Mouse (Mus musculus): ENCODE measurements around the gene Usp35. TPM values are rescaled to one million over a fixed set of nuclear protein-coding genes. Genes with fewer than 3 reads are reported as not detected.

Usp35 gene
- polyA plus RNA-seq, 1 experiment from 2014 or later = 0.14 TPM

DNA sequence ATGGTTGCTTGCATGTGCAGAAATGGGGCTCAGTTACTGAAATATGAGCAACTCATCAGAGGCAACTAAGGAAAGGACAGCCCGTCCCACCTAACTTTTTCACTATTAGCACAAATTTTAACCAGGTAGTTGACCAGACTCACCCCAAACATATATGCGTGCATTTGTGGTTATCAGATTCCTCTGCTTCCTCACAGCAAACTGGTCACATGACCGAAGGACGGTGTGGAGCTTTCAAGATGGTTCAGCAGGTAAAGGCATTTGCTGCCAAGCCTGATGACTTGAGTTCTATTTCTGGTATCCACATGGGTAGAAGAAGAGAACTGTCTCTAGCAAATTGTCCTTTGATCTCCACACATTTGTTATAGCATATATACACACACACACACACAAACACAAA, 26.5 kb upstream of the Usp35 start:
- no peaks in the 10 kb centered on the region for H3K9me3 ChIP-seq (replicated peaks; ENCODE audit: control insufficient read depth, low read length)
- no peak overlapping the region for H3K4me2 ChIP-seq (ENCODE audit: low read depth, low read length)
- H3K9ac ChIP-seq (ENCODE audit: low read depth, low read length) = no peak overlapping the region
- H3K4me1 ChIP-seq (ENCODE audit: control insufficient read depth, low read depth, low read length) = peaks cover 4% of the 10 kb centered on the region; the same call in 1 of the 2 replicates
- H3K27ac ChIP-seq (ENCODE audit: low read length) = no peak overlapping the region
- no peak for ATAC-seq (ENCODE audit: low read depth)
- H3K36me3 ChIP-seq (ENCODE audit: control insufficient read depth, insufficient read depth) = no peaks in the 10 kb centered on the region
- WGBS (ENCODE audit: insufficient replicate concordance) = 42% methylated on average over 4 of the region's 4 CpGs
- no peak overlapping the region for H3K4me3 ChIP-seq (ENCODE audit: low read depth, low read length)
- no peaks in the 10 kb centered on the region for H3K27me3 ChIP-seq (ENCODE audit: control insufficient read depth, insufficient read depth, low read depth, low read length)

DNA sequence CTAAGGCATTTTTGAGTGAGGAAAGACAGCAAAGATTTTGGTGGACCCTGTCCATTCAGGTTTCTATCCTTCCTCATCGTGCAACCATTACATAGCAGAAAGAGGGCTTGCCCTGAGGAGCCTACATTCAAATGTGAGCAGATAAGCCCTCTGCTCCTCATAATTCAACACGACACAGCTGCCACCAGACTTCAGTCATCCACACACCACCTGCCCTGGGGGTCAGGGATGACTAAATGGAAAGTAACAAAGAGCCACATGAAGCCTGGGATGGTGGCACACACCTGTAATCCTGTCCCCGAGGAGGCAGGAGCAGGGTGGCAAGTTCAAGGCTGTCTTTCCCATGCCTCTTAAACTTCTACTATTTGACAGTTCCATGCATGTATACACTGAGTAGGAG, 26.0 kb upstream of the Usp35 start:
- Histone ChIP-seq H3K4me1 (ENCODE audit: control insufficient read depth, low read depth, low read length) (peaks cover 4% of the 10 kb centered on the region; the same call in 1 of the 2 replicates), H3K27ac (ENCODE audit: low read length) (no peak overlapping the region), H3K36me3 (ENCODE audit: control insufficient read depth, insufficient read depth) (no peaks in the 10 kb centered on the region), H3K9ac (ENCODE audit: low read depth, low read length) (no peak overlapping the region), H3K27me3 (ENCODE audit: control insufficient read depth, insufficient read depth, low read depth, low read length) (no peaks in the 10 kb centered on the region), H3K4me3 (ENCODE audit: low read depth, low read length) (no peak overlapping the region), H3K9me3 (replicated peaks; ENCODE audit: control insufficient read depth, low read length) (no peaks in the 10 kb centered on the region), H3K4me2 (ENCODE audit: low read depth, low read length) (no peak overlapping the region)
- ATAC-seq (ENCODE audit: low read depth) = no peak
- 34% methylated on average over 3 of the region's 3 CpGs for WGBS (ENCODE audit: insufficient replicate concordance)

DNA sequence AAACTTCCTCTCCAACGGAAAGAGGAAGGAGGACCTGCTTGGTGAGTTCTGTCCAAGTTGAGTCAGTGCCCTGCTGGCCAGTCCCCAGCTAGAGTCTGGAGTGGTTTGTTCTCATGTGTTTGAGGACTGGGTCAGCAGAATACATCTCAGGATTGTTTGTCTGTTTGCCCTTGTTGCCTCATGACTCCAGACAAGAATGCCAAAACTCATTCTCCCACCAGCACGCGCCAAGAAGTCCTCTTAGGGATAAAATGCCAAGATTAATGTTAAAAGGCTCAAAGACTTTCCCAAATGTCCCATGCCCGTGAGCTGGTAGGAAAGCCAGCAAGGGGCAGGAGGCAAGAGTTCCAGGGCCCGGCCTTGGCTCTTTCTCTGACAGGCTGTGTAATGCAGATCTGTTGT, 25.1 kb upstream of the Usp35 start:
- no peak overlapping the region for H3K4me2 ChIP-seq (ENCODE audit: low read depth, low read length)
- no peaks in the 10 kb centered on the region for H3K27me3 ChIP-seq (ENCODE audit: control insufficient read depth, insufficient read depth, low read depth, low read length)
- no peak overlapping the region for H3K9ac ChIP-seq (ENCODE audit: low read depth, low read length)
- H3K4me3 ChIP-seq (ENCODE audit: low read depth, low read length) = no peak overlapping the region
- no peak for ATAC-seq (ENCODE audit: low read depth)
- no peaks in the 10 kb centered on the region for H3K36me3 ChIP-seq (ENCODE audit: control insufficient read depth, insufficient read depth)
- H3K9me3 ChIP-seq (replicated peaks; ENCODE audit: control insufficient read depth, low read length) = no peaks in the 10 kb centered on the region
- WGBS (ENCODE audit: insufficient replicate concordance) = 56% methylated on average over 5 of the region's 5 CpGs
- H3K27ac ChIP-seq (ENCODE audit: low read length) = no peak overlapping the region
- peaks cover 4% of the 10 kb centered on the region; the same call in 1 of the 2 replicates for H3K4me1 ChIP-seq (ENCODE audit: control insufficient read depth, low read depth, low read length)

DNA sequence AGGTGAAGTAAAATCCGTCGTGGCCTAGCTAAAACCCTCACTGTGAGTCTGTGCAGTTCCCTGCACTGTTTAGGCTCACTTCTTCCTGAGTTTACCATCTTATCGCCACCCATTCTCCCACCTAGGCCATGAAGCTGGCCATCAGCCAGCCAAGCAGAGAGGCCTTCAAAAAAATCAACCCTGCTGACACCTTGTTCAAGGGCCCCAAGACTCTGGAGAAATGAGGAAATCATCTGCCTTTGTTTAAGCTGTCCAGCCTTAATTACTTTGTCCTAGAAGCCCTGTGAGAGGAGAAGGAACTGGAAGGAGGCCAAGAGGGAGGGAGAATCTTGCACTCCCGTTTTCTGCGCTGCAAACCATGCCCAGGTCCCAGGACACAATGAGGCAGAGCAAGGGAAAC, 24.4 kb upstream of the Usp35 start:
- no peak for ATAC-seq (ENCODE audit: low read depth)
- Histone ChIP-seq H3K9me3 (replicated peaks; ENCODE audit: control insufficient read depth, low read length) (no peaks in the 10 kb centered on the region), H3K4me2 (ENCODE audit: low read depth, low read length) (no peak overlapping the region), H3K9ac (ENCODE audit: low read depth, low read length) (no peak overlapping the region), H3K4me1 (ENCODE audit: control insufficient read depth, low read depth, low read length) (peaks cover 4% of the 10 kb centered on the region; the same call in 1 of the 2 replicates), H3K4me3 (ENCODE audit: low read depth, low read length) (no peak overlapping the region), H3K27ac (ENCODE audit: low read length) (no peak overlapping the region), H3K27me3 (ENCODE audit: control insufficient read depth, insufficient read depth, low read depth, low read length) (no peaks in the 10 kb centered on the region), H3K36me3 (ENCODE audit: control insufficient read depth, insufficient read depth) (no peaks in the 10 kb centered on the region)
- 55% methylated on average over 5 of the region's 5 CpGs for WGBS (ENCODE audit: insufficient replicate concordance)

DNA sequence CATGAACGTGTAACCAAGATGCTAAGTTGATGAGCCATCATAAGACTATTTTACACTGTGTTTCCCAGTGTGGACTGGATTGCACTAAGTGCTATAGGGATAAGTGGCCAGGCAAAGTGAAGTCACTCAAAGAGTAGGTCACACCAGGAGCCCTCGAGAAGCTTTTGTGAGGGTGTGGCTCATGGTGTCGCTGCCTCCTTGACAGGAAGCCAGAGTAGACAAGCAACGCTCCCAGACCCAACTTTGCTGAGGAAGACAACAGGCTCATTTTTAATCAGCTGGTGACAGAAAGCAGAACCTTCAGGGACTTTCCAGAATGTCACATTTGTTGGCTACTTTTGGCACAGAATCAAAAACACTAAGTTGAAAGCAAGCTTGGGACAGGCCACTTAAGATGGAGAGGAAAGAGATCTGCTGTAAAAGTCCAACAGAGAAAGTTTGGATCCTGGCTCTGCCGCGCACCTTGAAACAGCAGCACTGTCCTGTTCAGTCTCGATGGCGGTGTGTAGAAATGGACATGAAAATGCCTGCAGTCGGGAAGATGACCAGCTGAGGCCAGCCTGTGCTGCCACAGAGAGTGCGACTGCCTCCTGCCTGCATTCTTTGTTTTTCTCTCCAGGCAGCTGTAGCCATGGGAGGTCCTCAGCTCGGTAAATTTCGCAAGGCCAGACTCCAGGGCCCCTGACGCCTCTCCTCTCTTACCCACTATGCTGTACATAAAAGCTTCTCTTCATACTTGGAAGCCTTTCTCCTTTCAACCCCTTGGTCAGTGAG, 23.4 kb upstream of the Usp35 start:
- H3K36me3 ChIP-seq (ENCODE audit: control insufficient read depth, insufficient read depth) = no peaks in the 10 kb centered on the region
- no peak overlapping the region for H3K27ac ChIP-seq (ENCODE audit: low read length)
- H3K4me1 ChIP-seq (ENCODE audit: control insufficient read depth, low read depth, low read length) = peaks cover 4% of the 10 kb centered on the region; the same call in 1 of the 2 replicates
- no peak overlapping the region for H3K4me3 ChIP-seq (ENCODE audit: low read depth, low read length)
- H3K9ac ChIP-seq (ENCODE audit: low read depth, low read length) = no peak overlapping the region
- no peak overlapping the region for H3K4me2 ChIP-seq (ENCODE audit: low read depth, low read length)
- WGBS (ENCODE audit: insufficient replicate concordance) = 40% methylated on average over 13 of the region's 13 CpGs
- no peaks in the 10 kb centered on the region for H3K9me3 ChIP-seq (replicated peaks; ENCODE audit: control insufficient read depth, low read length)
- ATAC-seq (ENCODE audit: low read depth) = no peak
- no peaks in the 10 kb centered on the region for H3K27me3 ChIP-seq (ENCODE audit: control insufficient read depth, insufficient read depth, low read depth, low read length)

DNA sequence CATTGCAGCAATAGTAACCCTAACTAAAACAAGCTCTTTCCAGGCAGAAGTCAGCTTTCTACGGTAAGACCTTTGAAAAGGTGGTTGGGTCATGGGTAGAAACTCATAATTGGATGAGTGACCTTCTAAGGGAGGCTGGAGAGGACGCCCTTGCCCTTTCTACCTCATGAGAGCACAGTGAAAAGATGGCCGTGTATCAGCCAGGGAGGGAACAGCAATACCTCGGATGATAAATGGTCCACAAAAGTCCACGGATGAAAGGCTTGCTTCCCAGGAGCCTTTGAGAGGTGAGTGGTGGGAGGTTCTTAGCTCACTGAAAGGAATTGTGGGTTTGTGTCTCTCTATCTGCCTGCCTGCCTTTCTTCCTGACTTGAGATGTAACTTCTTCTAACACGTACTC, 21.5 kb upstream of the Usp35 start:
- H3K36me3 ChIP-seq (ENCODE audit: control insufficient read depth, insufficient read depth) = no peaks in the 10 kb centered on the region
- H3K4me1 ChIP-seq (ENCODE audit: control insufficient read depth, low read depth, low read length) = peaks cover 4% of the 10 kb centered on the region; the same call in 1 of the 2 replicates
- 62% methylated on average over 6 of the region's 6 CpGs for WGBS (ENCODE audit: insufficient replicate concordance)
- H3K27ac ChIP-seq (ENCODE audit: low read length) = no peak overlapping the region
- H3K9me3 ChIP-seq (replicated peaks; ENCODE audit: control insufficient read depth, low read length) = no peaks in the 10 kb centered on the region
- ATAC-seq (ENCODE audit: low read depth) = no peak
- no peaks in the 10 kb centered on the region for H3K27me3 ChIP-seq (ENCODE audit: control insufficient read depth, insufficient read depth, low read depth, low read length)
- H3K4me2 ChIP-seq (ENCODE audit: low read depth, low read length) = no peak overlapping the region
- no peak overlapping the region for H3K9ac ChIP-seq (ENCODE audit: low read depth, low read length)
- H3K4me3 ChIP-seq (ENCODE audit: low read depth, low read length) = no peak overlapping the region

DNA sequence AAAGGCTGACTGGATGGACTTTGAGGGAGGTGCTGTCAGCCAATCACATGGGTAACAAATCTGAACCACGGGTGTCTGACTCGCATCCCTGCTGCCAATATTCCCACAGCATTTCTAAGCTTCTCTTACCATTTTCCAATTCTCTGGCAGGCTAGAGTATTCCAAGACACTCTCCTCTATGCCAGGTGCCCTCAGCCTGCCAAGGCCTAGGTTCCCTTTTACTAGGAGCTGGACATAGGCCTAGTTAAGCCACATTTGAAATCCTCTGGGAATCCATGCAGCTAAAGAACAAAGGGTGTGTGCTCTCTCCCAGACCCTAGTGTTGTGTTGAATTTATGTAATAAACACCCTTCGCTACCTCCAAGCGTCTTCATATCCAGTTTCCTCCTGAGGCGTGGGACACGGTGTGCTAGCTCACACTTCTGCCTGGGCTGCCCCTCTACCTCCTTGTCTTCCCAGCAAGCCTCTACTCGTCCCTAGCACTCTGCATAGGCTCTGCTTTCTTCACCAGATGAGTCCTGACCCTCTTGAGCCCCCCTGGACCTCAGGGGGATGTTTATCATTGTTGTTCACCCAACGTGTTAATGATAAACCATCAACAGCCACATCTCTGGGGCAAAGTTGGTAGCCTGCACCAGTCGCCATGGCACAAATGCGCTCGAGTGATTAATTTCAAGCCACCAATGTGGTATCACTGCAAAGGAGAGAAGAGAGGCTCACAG, 20.1 kb upstream of the Usp35 start:
- Histone ChIP-seq H3K4me1 (ENCODE audit: control insufficient read depth, low read depth, low read length) (peaks cover 4% of the 10 kb centered on the region; the same call in 1 of the 2 replicates), H3K4me3 (ENCODE audit: low read depth, low read length) (no peak overlapping the region), H3K9ac (ENCODE audit: low read depth, low read length) (no peak overlapping the region), H3K27me3 (ENCODE audit: control insufficient read depth, insufficient read depth, low read depth, low read length) (no peaks in the 10 kb centered on the region), H3K4me2 (ENCODE audit: low read depth, low read length) (no peak overlapping the region), H3K36me3 (ENCODE audit: control insufficient read depth, insufficient read depth) (no peaks in the 10 kb centered on the region), H3K27ac (ENCODE audit: low read length) (no peak overlapping the region), H3K9me3 (replicated peaks; ENCODE audit: control insufficient read depth, low read length) (no peaks in the 10 kb centered on the region)
- WGBS (ENCODE audit: insufficient replicate concordance) = 61% methylated on average over 11 of the region's 11 CpGs
- ATAC-seq (ENCODE audit: low read depth) = no peak

DNA sequence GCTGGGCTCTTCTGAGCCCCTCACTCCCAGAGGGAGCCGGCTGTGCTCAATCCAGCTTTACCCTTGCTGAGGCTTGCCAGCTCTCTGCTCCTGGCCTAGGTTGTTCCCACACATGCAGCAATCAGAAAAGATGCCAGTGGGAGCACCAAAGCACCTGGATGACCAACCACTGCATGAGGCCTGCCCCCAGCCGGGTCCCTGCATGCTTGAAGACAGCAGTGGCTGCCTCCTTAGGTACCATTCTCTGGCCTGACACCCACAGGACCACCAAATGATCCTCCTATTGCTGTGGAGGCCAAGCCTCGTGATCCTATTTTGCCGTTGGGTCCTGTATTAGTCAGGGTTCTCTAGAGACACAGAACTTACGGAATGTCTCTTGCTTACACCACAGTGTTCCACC, 19.1 kb upstream of the Usp35 start:
- H3K27ac ChIP-seq (ENCODE audit: low read length) = no peak overlapping the region
- ATAC-seq (ENCODE audit: low read depth) = no peak
- H3K36me3 ChIP-seq (ENCODE audit: control insufficient read depth, insufficient read depth) = no peaks in the 10 kb centered on the region
- no peak overlapping the region for H3K4me3 ChIP-seq (ENCODE audit: low read depth, low read length)
- WGBS (ENCODE audit: insufficient replicate concordance) = 73% methylated on average over 5 of the region's 5 CpGs
- no peaks in the 10 kb centered on the region for H3K9me3 ChIP-seq (replicated peaks; ENCODE audit: control insufficient read depth, low read length)
- no peak overlapping the region for H3K9ac ChIP-seq (ENCODE audit: low read depth, low read length)
- peaks cover 4% of the 10 kb centered on the region; the same call in 1 of the 2 replicates for H3K4me1 ChIP-seq (ENCODE audit: control insufficient read depth, low read depth, low read length)
- no peak overlapping the region for H3K4me2 ChIP-seq (ENCODE audit: low read depth, low read length)
- no peaks in the 10 kb centered on the region for H3K27me3 ChIP-seq (ENCODE audit: control insufficient read depth, insufficient read depth, low read depth, low read length)

DNA sequence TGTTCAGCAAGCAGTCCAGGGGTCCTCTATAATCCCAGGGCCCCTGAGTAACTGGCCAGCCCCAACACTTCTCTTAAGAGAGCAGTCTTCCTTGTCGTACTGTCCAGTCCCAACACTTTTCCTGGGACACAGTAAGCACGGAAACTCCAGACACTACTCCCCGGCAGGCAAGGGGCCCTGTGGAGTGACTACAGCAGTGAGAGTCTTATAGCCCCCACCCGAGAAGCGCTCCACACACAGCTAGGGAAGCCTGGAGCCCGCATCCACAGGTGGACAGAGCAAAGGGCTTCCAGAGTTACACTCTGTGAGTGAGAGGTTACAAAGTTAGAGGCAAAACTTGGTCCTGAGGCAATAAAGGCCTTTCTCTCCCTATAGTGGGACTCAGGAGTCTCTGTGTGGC, 17.6 kb upstream of the Usp35 start:
- no peaks in the 10 kb centered on the region for H3K9me3 ChIP-seq (replicated peaks; ENCODE audit: control insufficient read depth, low read length)
- 70% methylated on average over 6 of the region's 6 CpGs for WGBS (ENCODE audit: insufficient replicate concordance)

More for the DNA sequence above, 17.6 kb upstream of the Usp35 start:
- no peak for ATAC-seq (ENCODE audit: low read depth)
- Histone ChIP-seq H3K4me2 (ENCODE audit: low read depth, low read length) (no peak overlapping the region), H3K9ac (ENCODE audit: low read depth, low read length) (no peak overlapping the region), H3K4me1 (ENCODE audit: control insufficient read depth, low read depth, low read length) (no peaks in the 10 kb centered on the region), H3K36me3 (ENCODE audit: control insufficient read depth, insufficient read depth) (no peaks in the 10 kb centered on the region), H3K4me3 (ENCODE audit: low read depth, low read length) (no peak overlapping the region), H3K27ac (ENCODE audit: low read length) (no peak overlapping the region), H3K27me3 (ENCODE audit: control insufficient read depth, insufficient read depth, low read depth, low read length) (no peaks in the 10 kb centered on the region)
